Mouse (Mus musculus) bone marrow, adult 2 months (tissue): ENCODE measurements around the gene Osbpl3.

Source experiments
- CTCF ChIP-seq: fragments of 200-500 bp; IDR thresholded peaks from 2 replicates; pipeline ENCODE4 v1.5.1; 2011; ENCODE audit warnings: low read length, control low read depth; ENCODE audit not compliant: control insufficient read depth, insufficient read depth
- POLR2A ChIP-seq: fragments of 200-500 bp; IDR thresholded peaks from 2 replicates; pipeline ENCODE4 v1.6.1; 2011; ENCODE audit warnings: low read depth, mild to moderate bottlenecking, control low read depth, low read length, borderline replicate concordance; ENCODE audit not compliant: control insufficient read depth

DNA sequence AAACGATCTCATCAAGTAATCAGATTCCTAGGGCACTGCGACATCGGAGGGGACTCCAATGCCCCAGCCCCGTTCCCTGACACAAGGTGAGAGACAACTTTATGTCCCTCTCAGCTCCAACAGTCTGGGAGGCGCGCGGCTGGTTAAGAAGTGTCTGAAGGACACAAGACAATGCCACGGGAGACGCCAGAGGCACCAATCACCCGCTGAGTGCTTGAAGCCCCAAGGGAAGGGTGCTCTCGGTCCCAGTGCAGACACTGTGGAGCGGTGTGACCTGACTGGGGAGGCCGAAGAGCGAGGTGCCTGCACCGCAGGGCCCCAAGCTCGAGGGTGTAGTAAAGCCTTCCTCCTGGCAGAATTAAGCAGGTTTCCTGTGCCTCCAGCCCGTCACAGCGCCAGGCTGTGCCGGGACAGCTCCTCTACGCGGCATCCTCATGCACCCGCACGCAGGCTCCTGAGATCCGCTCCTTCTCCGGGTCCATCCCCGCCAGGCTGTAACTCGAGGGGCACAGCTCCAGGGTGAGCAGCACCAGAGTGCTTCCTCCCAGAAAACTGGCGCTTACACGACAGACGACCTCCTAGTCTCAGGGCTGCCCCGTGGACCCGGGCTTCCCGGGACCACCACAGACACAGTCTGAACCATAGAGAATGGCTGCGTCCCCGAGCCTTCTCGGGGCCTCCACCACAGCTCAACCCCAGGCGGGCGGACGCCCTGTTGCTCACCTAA, 736 bp downstream of the Osbpl3 start:
- TF ChIP-seq CTCF (no peak), POLR2A (peak; percentile 31; the same call in 1 of the 2 replicates)
